Mouse (Mus musculus): Measurements from ENCODE around the gene Efcc1. TPM values are rescaled to one million over a fixed set of nuclear protein-coding genes. Genes with fewer than 3 reads are reported as not detected.
"Not testable (repeated sequence)": the region's sequence is repeated elsewhere in the genome, so short reads cannot be mapped to it uniquely, and the experiment has no call there.

The Efcc1 gene
- polyA plus RNA-seq, 1 experiment from 2014 or later, result 5.5 TPM

DNA sequence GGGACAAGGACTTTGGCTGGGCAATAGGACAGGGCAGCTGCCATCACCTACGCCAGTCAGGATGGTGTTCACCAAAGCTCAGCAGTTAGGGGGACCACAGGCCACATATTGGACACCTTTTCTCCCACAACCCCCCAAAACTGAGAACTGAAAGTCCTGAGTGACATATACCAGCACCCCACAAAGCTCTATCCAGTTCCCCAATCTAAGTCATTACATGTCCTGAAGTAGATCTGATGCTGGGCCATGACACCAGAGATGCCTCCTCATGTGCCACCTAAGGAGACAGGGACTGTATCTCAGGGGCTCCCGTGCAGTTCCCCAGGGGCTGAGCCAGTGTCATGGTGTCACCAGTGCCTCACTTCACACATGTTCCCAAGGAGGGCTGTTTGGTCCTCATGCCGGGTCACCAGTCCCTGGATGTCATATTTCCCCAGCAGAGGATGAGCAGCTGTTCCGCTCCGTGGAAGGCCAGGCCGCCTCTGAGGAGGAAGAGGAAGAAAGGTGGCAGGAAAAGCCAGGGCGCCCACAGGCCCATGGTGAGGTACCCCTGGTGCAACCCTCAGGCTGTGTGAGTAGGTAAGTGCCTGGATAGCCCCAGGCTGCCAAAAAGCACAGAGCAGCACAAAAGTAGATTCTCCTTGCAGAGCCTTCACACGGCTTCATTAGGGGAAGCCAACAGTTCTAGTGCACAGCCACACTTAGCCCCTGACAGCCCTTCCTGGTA, 19.7 kb downstream of the Efcc1 start:
- WGBS, result 90% methylated on average over 8 of the region's 8 CpGs
- no peaks in the 10 kb centered on the region for H3K9me3 ChIP-seq (replicated peaks; ENCODE audit: control insufficient read depth, low read length, poor library complexity, severe bottlenecking)
- no peaks in the 10 kb centered on the region for H3K36me3 ChIP-seq (ENCODE audit: control insufficient read depth, insufficient read depth, low read length)
- no peaks in the 10 kb centered on the region for H3K4me1 ChIP-seq (ENCODE audit: control insufficient read depth, insufficient read depth, low read length)
- H3K27ac ChIP-seq (ENCODE audit: low read length), result no peak overlapping the region
- no peaks in the 10 kb centered on the region for H3K27me3 ChIP-seq (ENCODE audit: control insufficient read depth, insufficient read depth, low read depth, low read length)
- H3K4me3 ChIP-seq (ENCODE audit: low read depth, low read length), result no peak overlapping the region
- ATAC-seq, result no peak
- no peak overlapping the region for H3K9ac ChIP-seq (ENCODE audit: low read depth, low read length)
- H3K4me2 ChIP-seq (ENCODE audit: low read length), result no peak overlapping the region

DNA sequence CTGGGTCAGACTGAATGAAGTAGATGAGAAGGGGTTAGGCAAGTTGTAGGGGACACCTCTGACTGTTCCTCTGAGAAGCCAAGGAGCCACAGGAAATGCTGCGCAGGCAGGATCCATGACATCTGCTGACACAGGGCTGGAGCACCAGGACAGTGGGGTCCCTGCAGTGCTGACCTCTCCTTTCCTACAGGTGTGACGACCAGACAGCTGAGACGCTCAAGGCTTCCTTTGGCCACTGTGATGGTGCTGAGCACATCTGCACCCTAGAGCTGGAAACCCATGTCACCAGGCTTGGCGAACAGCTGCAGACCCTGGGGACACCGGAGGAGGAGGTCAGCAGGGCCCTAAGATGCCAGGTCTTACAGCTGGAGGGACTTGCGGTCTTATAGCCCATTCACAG, 20.9 kb downstream of the Efcc1 start:
- Histone ChIP-seq H3K9ac (ENCODE audit: low read depth, low read length) (no peak overlapping the region), H3K36me3 (ENCODE audit: control insufficient read depth, insufficient read depth, low read length) (no peaks in the 10 kb centered on the region), H3K4me1 (ENCODE audit: control insufficient read depth, insufficient read depth, low read length) (no peaks in the 10 kb centered on the region), H3K27ac (ENCODE audit: low read length) (no peak overlapping the region), H3K27me3 (ENCODE audit: control insufficient read depth, insufficient read depth, low read depth, low read length) (no peaks in the 10 kb centered on the region), H3K4me3 (ENCODE audit: low read depth, low read length) (no peak overlapping the region), H3K9me3 (replicated peaks; ENCODE audit: control insufficient read depth, low read length, poor library complexity, severe bottlenecking) (no peaks in the 10 kb centered on the region), H3K4me2 (ENCODE audit: low read length) (no peak overlapping the region)
- 89% methylated on average over 6 of the region's 6 CpGs for WGBS
- no peak for ATAC-seq

DNA sequence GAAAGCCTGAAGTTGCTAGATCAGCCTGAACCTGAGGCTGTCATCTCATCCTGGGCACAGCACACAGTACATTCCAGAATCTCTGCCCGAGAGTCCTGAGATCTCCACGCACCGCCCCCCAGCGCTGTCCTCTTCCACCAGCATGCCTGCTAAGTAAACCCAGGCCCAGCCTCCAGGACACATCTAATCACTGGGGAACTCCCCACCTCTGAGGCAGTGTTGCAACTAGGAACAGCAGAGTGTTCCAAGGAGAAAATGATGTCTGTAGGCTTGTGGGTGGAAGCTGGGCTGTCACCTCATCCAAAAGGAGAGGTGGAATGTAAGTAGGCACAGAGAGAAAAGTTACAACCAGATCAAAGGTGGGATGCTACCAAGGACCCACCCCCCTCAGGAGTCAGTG, 24.5 kb downstream of the Efcc1 start:
- H3K4me2 ChIP-seq (ENCODE audit: low read length), result no peak overlapping the region
- H3K4me1 ChIP-seq (ENCODE audit: control insufficient read depth, insufficient read depth, low read length), result no peaks in the 10 kb centered on the region
- H3K27me3 ChIP-seq (ENCODE audit: control insufficient read depth, insufficient read depth, low read depth, low read length), result no peaks in the 10 kb centered on the region
- ATAC-seq, result no peak
- 97% methylated on average over 4 of the region's 4 CpGs for WGBS
- H3K9ac ChIP-seq (ENCODE audit: low read depth, low read length), result no peak overlapping the region
- no peaks in the 10 kb centered on the region for H3K36me3 ChIP-seq (ENCODE audit: control insufficient read depth, insufficient read depth, low read length)
- H3K4me3 ChIP-seq (ENCODE audit: low read depth, low read length), result no peak overlapping the region
- H3K27ac ChIP-seq (ENCODE audit: low read length), result no peak overlapping the region
- no peaks in the 10 kb centered on the region for H3K9me3 ChIP-seq (replicated peaks; ENCODE audit: control insufficient read depth, low read length, poor library complexity, severe bottlenecking)

DNA sequence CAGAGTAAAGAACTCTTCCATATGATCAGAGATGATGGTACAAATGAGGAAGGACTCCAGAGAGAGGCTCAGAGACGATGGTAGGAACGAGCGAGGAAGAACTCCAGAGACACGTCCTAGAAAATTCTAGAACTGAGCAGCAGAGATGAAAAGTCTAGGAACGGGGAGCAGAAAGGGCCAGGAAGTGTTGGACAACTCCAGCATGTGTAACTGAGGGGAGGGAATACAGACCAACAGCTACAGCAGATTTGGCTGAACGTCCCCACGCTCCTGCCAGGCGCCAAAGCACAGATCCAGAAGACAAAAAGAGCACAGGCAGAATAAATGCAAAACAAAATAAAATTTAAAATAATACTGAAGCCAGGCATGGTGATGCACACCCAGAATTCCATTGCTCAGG, 26.2 kb downstream of the Efcc1 start:
- H3K9me3 ChIP-seq (replicated peaks; ENCODE audit: control insufficient read depth, low read length, poor library complexity, severe bottlenecking), result no peaks in the 10 kb centered on the region
- WGBS, result 91% methylated on average over 8 of the region's 8 CpGs
- no peak for ATAC-seq
- H3K4me3 ChIP-seq (ENCODE audit: low read depth, low read length), result no peak overlapping the region
- no peaks in the 10 kb centered on the region for H3K36me3 ChIP-seq (ENCODE audit: control insufficient read depth, insufficient read depth, low read length)
- H3K27ac ChIP-seq (ENCODE audit: low read length), result no peak overlapping the region
- no peaks in the 10 kb centered on the region for H3K4me1 ChIP-seq (ENCODE audit: control insufficient read depth, insufficient read depth, low read length)
- no peaks in the 10 kb centered on the region for H3K27me3 ChIP-seq (ENCODE audit: control insufficient read depth, insufficient read depth, low read depth, low read length)
- no peak overlapping the region for H3K4me2 ChIP-seq (ENCODE audit: low read length)
- no peak overlapping the region for H3K9ac ChIP-seq (ENCODE audit: low read depth, low read length)

- no peaks in the 10 kb centered on the region for H3K27me3 ChIP-seq (ENCODE audit: control insufficient read depth, insufficient read depth, low read depth, low read length)
- H3K27ac ChIP-seq (ENCODE audit: low read length), result no peak overlapping the region
- no peaks in the 10 kb centered on the region for H3K9me3 ChIP-seq (replicated peaks; ENCODE audit: control insufficient read depth, low read length, poor library complexity, severe bottlenecking)
- WGBS, result 68% methylated on average over 3 of the region's 3 CpGs
- no peak overlapping the region for H3K4me2 ChIP-seq (ENCODE audit: low read length)
- ATAC-seq, result no peak
- H3K36me3 ChIP-seq (ENCODE audit: control insufficient read depth, insufficient read depth, low read length), result no peaks in the 10 kb centered on the region
- no peaks in the 10 kb centered on the region for H3K4me1 ChIP-seq (ENCODE audit: control insufficient read depth, insufficient read depth, low read length)
- H3K9ac ChIP-seq (ENCODE audit: low read depth, low read length), result no peak overlapping the region
- no peak overlapping the region for H3K4me3 ChIP-seq (ENCODE audit: low read depth, low read length)
Measured at GRCm38 (mm10) chr6:87759404-87759803, 28.7 kb downstream of the Efcc1 start.

GRCm38 (mm10) chr6:87759850-87760249, 29.2 kb downstream of the Efcc1 start:
- Histone ChIP-seq H3K36me3 (ENCODE audit: control insufficient read depth, insufficient read depth, low read length) (no peaks in the 10 kb centered on the region), H3K4me2 (ENCODE audit: low read length) (no peak overlapping the region), H3K9ac (ENCODE audit: low read depth, low read length) (no peak overlapping the region), H3K27me3 (ENCODE audit: control insufficient read depth, insufficient read depth, low read depth, low read length) (no peaks in the 10 kb centered on the region), H3K9me3 (replicated peaks; ENCODE audit: control insufficient read depth, low read length, poor library complexity, severe bottlenecking) (no peaks in the 10 kb centered on the region), H3K27ac (ENCODE audit: low read length) (no peak overlapping the region), H3K4me3 (ENCODE audit: low read depth, low read length) (no peak overlapping the region), H3K4me1 (ENCODE audit: control insufficient read depth, insufficient read depth, low read length) (no peaks in the 10 kb centered on the region)
- ATAC-seq, result no peak
- WGBS, result 72% methylated on average over 3 of the region's 3 CpGs

DNA sequence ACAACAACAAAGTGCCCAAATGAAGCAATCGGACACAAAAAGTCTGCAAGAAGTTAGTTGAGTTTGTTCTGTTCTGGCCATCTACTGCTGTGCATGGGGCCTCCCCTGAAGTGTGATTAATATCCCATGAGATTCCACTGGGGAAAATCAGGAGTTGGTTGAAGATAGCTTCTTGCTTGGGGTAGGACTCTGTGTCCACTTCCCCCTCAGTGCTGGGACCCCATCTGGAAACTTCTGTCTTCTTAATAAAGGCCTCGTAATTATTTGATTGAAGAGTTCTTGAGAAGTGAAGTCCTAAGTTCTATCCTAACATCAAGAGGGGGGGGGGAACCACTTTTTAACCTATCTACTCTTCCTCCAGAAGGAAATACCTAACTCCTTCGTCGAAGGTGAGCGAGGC, 31.5 kb downstream of the Efcc1 start:
- Histone ChIP-seq H3K27me3 (ENCODE audit: control insufficient read depth, insufficient read depth, low read depth, low read length) (no peaks in the 10 kb centered on the region), H3K27ac (ENCODE audit: low read length) (no peak overlapping the region), H3K4me2 (ENCODE audit: low read length) (no peak overlapping the region), H3K9ac (ENCODE audit: low read depth, low read length) (no peak overlapping the region), H3K36me3 (ENCODE audit: control insufficient read depth, insufficient read depth, low read length) (no peaks in the 10 kb centered on the region), H3K9me3 (replicated peaks; ENCODE audit: control insufficient read depth, low read length, poor library complexity, severe bottlenecking) (no peaks in the 10 kb centered on the region), H3K4me3 (ENCODE audit: low read depth, low read length) (no peak overlapping the region), H3K4me1 (ENCODE audit: control insufficient read depth, insufficient read depth, low read length) (no peaks in the 10 kb centered on the region)
- no peak for ATAC-seq
- WGBS, result 93% methylated on average over 5 of the region's 5 CpGs

- H3K9ac ChIP-seq (ENCODE audit: low read depth, low read length), result no peak overlapping the region
- H3K27me3 ChIP-seq (ENCODE audit: control insufficient read depth, insufficient read depth, low read depth, low read length), result no peaks in the 10 kb centered on the region
- no peaks in the 10 kb centered on the region for H3K36me3 ChIP-seq (ENCODE audit: control insufficient read depth, insufficient read depth, low read length)
- no peak overlapping the region for H3K4me2 ChIP-seq (ENCODE audit: low read length)
- peaks cover 2% of the 10 kb centered on the region; the same call in 1 of the 2 replicates for H3K9me3 ChIP-seq (replicated peaks; ENCODE audit: control insufficient read depth, low read length, poor library complexity, severe bottlenecking)
- WGBS, result 68% methylated on average over 4 of the region's 4 CpGs
- no peak overlapping the region for H3K4me3 ChIP-seq (ENCODE audit: low read depth, low read length)
- no peak for ATAC-seq
- H3K27ac ChIP-seq (ENCODE audit: low read length), result no peak overlapping the region
- H3K4me1 ChIP-seq (ENCODE audit: control insufficient read depth, insufficient read depth, low read length), result no peaks in the 10 kb centered on the region
Measured at GRCm38 (mm10) chr6:87763376-87764280, 33.0 kb downstream of the Efcc1 start.

GRCm38 (mm10) chr6:87764296-87764695, 33.6 kb downstream of the Efcc1 start:
- not testable (repeated sequence) for H3K9ac ChIP-seq (ENCODE audit: low read depth, low read length); ATAC-seq; H3K27me3 ChIP-seq (ENCODE audit: control insufficient read depth, insufficient read depth, low read depth, low read length); H3K4me1 ChIP-seq (ENCODE audit: control insufficient read depth, insufficient read depth, low read length); H3K4me3 ChIP-seq (ENCODE audit: low read depth, low read length); H3K36me3 ChIP-seq (ENCODE audit: control insufficient read depth, insufficient read depth, low read length); H3K9me3 ChIP-seq (replicated peaks; ENCODE audit: control insufficient read depth, low read length, poor library complexity, severe bottlenecking); H3K4me2 ChIP-seq (ENCODE audit: low read length); H3K27ac ChIP-seq (ENCODE audit: low read length)
- 91% methylated on average over 2 of the region's 2 CpGs for WGBS

All from midbrain, embryonic 16.5 days (tissue).